Mouse (Mus musculus) C2C12 (cell line): ENCODE measurements around the gene Slc37a2.

Experiments used
- CEBPB ChIP-seq: IDR thresholded peaks from one replicate; pipeline ENCODE4 v1.6.1; 2011; ENCODE audit warnings: low read depth, mild to moderate bottlenecking, control low read depth, moderate library complexity
- CTCF ChIP-seq: IDR thresholded peaks from one replicate; pipeline ENCODE4 v1.5.1; 2011; ENCODE audit not compliant: control insufficient read depth, insufficient read depth, insufficient read length
- MAX ChIP-seq: IDR thresholded peaks from one replicate; pipeline ENCODE4 v1.6.1; 2011; ENCODE audit warnings: mild to moderate bottlenecking, control low read depth
- MYOG ChIP-seq: IDR thresholded peaks from one replicate; pipeline ENCODE4 v1.6.1; 2011; ENCODE audit not compliant: control insufficient read depth, insufficient read length; ENCODE audit errors: extremely low read depth
- USF1 ChIP-seq: IDR thresholded peaks from one replicate; pipeline ENCODE4 v1.6.1; 2011; ENCODE audit warnings: low read depth, mild to moderate bottlenecking, control low read depth, moderate library complexity

- TF ChIP-seq CTCF (no peak), MAX (no peak), USF1 (no peak), MYOG (no peak), CEBPB (no peak)
Measured at GRCm38 (mm10) chr9:37250631-37251030, 4.9 kb downstream of the Slc37a2 start.
